Mouse (Mus musculus) C2C12 (cell line): ENCODE results near the gene Mblac1. TPM values are rescaled to one million over a fixed set of nuclear protein-coding genes. Genes with fewer than 3 reads are reported as not detected.

ENCODE experiments used
- H3K27me3 ChIP-seq: one replicate; pipeline ENCODE4 v1.6.1; 2011; ENCODE audit not compliant: control insufficient read depth, insufficient read depth, insufficient read length
- H3K36me3 ChIP-seq: one replicate; pipeline ENCODE4 v1.6.1; 2011; ENCODE audit not compliant: control insufficient read depth, insufficient read depth
- H3K4me3 ChIP-seq: one replicate; pipeline ENCODE4 v1.5.1; 2011; ENCODE audit warnings: mild to moderate bottlenecking, control low read depth; ENCODE audit not compliant: poor library complexity, insufficient read depth, severe bottlenecking
- H3K79me2 ChIP-seq: one replicate; pipeline ENCODE4 v1.6.1; 2011; ENCODE audit not compliant: control insufficient read depth, insufficient read depth
- H3K79me3 ChIP-seq: one replicate; pipeline ENCODE4 v1.6.1; 2011; ENCODE audit warnings: low read depth, control low read depth
- H3ac ChIP-seq: one replicate; pipeline ENCODE3; 2011; ENCODE audit warnings: low read depth; ENCODE audit not compliant: control insufficient read depth, insufficient read length
- CEBPB ChIP-seq: IDR thresholded peaks from one replicate; pipeline ENCODE4 v1.6.1; 2011; ENCODE audit warnings: low read depth, mild to moderate bottlenecking, control low read depth, moderate library complexity
- CTCF ChIP-seq: IDR thresholded peaks from one replicate; pipeline ENCODE4 v1.5.1; 2011; ENCODE audit not compliant: control insufficient read depth, insufficient read depth, insufficient read length
- FOSL1 ChIP-seq: IDR thresholded peaks from one replicate; pipeline ENCODE4 v1.8.0; 2011; ENCODE audit warnings: mild to moderate bottlenecking, low read length; ENCODE audit not compliant: poor library complexity, insufficient read depth, severe bottlenecking
- MAX ChIP-seq: IDR thresholded peaks from one replicate; pipeline ENCODE4 v1.6.1; 2011; ENCODE audit warnings: mild to moderate bottlenecking, control low read depth
- MYOD1 ChIP-seq: IDR thresholded peaks from one replicate; pipeline ENCODE4 v1.6.1; 2011; ENCODE audit warnings: low read depth; ENCODE audit not compliant: control insufficient read depth, insufficient read length
- MYOG ChIP-seq: IDR thresholded peaks from one replicate; pipeline ENCODE4 v1.6.1; 2011; ENCODE audit not compliant: control insufficient read depth, insufficient read length; ENCODE audit errors: extremely low read depth
- USF1 ChIP-seq: IDR thresholded peaks from one replicate; pipeline ENCODE4 v1.6.1; 2011; ENCODE audit warnings: low read depth, mild to moderate bottlenecking, control low read depth, moderate library complexity
- microRNA-seq: library from miRNA; unstranded; fragments of <30 nt; microRNA quantifications from one replicate; pipeline ENCODE4, GENCODE M21; 2019; ENCODE audit warnings: borderline microRNAs expressed
- polyA plus RNA-seq: library from polyadenylated mRNA; unstranded; fragments of >200 nt; fragmentation: generic; extraction: Trizol; gene quantifications from one replicate; pipeline ENCODE4 v1.2.1, GENCODE M21; 2012; ENCODE audit warnings: missing spikeins

Mblac1 gene
- polyA plus RNA-seq, 1 experiment = 2.5 TPM

DNA sequence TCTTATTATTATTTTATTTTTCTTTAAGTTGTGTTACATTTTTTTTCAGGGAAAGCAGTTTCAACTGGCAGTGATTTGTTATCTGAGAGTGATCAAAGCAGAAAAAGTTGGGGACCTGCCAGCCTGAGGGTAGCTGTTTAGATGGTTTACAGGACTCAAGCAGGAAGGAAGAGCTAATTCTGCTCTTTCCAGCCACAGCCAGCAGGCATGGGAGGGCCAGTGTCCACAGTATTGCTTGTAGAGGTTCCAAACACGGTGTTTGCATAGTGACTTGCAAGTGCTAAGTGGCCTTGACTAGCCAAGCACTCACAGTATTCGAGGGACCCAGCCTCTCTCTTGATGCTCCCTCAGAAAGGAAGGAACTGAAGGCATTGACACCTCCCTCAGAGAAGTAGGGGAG is 47.4 kb downstream of the Mblac1 start:
- Histone ChIP-seq H3K4me3 (no peak overlapping the region), H3K27me3 (no peaks in the 10 kb centered on the region), H3K79me3 (no peaks in the 10 kb centered on the region), H3ac (no peak overlapping the region), H3K36me3 (no peaks in the 10 kb centered on the region), H3K79me2 (no peaks in the 10 kb centered on the region)
- TF ChIP-seq CTCF (no peak), MYOD1 (no peak), CEBPB (no peak), FOSL1 (no peak), USF1 (no peak), MAX (no peak), MYOG (no peak)

Small RNA genes within 50 kb of the gene (microRNA-seq; reads per million reads assigned to microRNA genes)
- gene Mir106b (4,895 reads per million, percentile 93 among the genes with 10 or more reads in this experiment), gene Mir25 (560 reads per million, percentile 84 among the genes with 10 or more reads in this experiment), gene Mir93 (6,017 reads per million, percentile 94 among the genes with 10 or more reads in this experiment)

Other genes starting within 250 kb of the Mblac1 start
- gene Gjc3, start 231.2 kb upstream of the Mblac1 start, polyA plus RNA-seq = not detected
- not detected for gene Azgp1, start 212.8 kb upstream of the Mblac1 start, polyA plus RNA-seq
- not detected for gene Smok3a, start 173.1 kb upstream of the Mblac1 start, polyA plus RNA-seq
- gene Smok3b, start 172.9 kb upstream of the Mblac1 start, polyA plus RNA-seq = not detected
- gene Smok3c, start 141.1 kb upstream of the Mblac1 start, polyA plus RNA-seq = not detected
- 3.7 TPM for gene Zkscan1, start 109.2 kb upstream of the Mblac1 start, polyA plus RNA-seq
- gene Zscan21, start 77.4 kb upstream of the Mblac1 start, polyA plus RNA-seq = 8.5 TPM
- gene Zfp113, start 38.6 kb upstream of the Mblac1 start, polyA plus RNA-seq = 1.9 TPM
- 182 TPM for gene Cops6, start 33.2 kb upstream of the Mblac1 start, polyA plus RNA-seq
- gene Ap4m1, start 22.3 kb upstream of the Mblac1 start, polyA plus RNA-seq = 11.2 TPM
- 208 TPM for gene Mcm7, start 21.9 kb upstream of the Mblac1 start, polyA plus RNA-seq
- 58.1 TPM for gene Taf6, start 6.9 kb upstream of the Mblac1 start, polyA plus RNA-seq
- gene Cnpy4, start 6.8 kb upstream of the Mblac1 start, polyA plus RNA-seq = 23.0 TPM
- gene Nxpe5, start 31.6 kb downstream of the Mblac1 start, polyA plus RNA-seq = not detected
- 72.8 TPM for gene Lamtor4, start 61.2 kb downstream of the Mblac1 start, polyA plus RNA-seq
- gene BC037034, start 69.7 kb downstream of the Mblac1 start, polyA plus RNA-seq = 6.8 TPM
- 0.08 TPM for gene Gal3st4, start 78.5 kb downstream of the Mblac1 start, polyA plus RNA-seq
- gene Gm43720, start 85.6 kb downstream of the Mblac1 start, polyA plus RNA-seq = not detected
- gene Gpc2, start 85.7 kb downstream of the Mblac1 start, polyA plus RNA-seq = 0.60 TPM
- 0.05 TPM for gene Stag3, start 85.9 kb downstream of the Mblac1 start, polyA plus RNA-seq
- 0.19 TPM for gene Pvrig, start 147.6 kb downstream of the Mblac1 start, polyA plus RNA-seq
- gene Zfp157, start 247.2 kb downstream of the Mblac1 start, polyA plus RNA-seq = 2.0 TPM